Mouse (Mus musculus) heart, adult 2 months (tissue): ENCODE results near the gene Sh2d2a.

Experiments
- CTCF ChIP-seq: fragments of 200-600 bp; IDR thresholded peaks from 2 replicates; pipeline ENCODE4 v1.8.1; 2022; ENCODE audit warnings: antibody characterized with exemption, mild to moderate bottlenecking, moderate library complexity
- EP300 ChIP-seq: fragments of 200-500 bp; IDR thresholded peaks from 2 replicates; pipeline ENCODE4 v1.6.1; 2011; ENCODE audit warnings: low read depth, low read length, control low read depth; ENCODE audit not compliant: insufficient read depth
- POLR2A ChIP-seq: fragments of 200-500 bp; IDR thresholded peaks from 2 replicates; pipeline ENCODE4 v1.6.1; 2011; ENCODE audit warnings: mild to moderate bottlenecking, low read depth, low read length, control low read depth; ENCODE audit not compliant: insufficient read depth

GRCm38 (mm10) chr3:87855936-87856335 is 9.4 kb downstream of the Sh2d2a start:
- TF ChIP-seq EP300 (no peak), POLR2A (no peak), CTCF (no peak)
